Mouse (Mus musculus): ENCODE measurements around the gene Atp6v1g2. TPM values are rescaled to one million over a fixed set of nuclear protein-coding genes. Genes with fewer than 3 reads are reported as not detected.

Atp6v1g2 gene
- total and polyA plus RNA-seq, 3 experiments = 2.4 to 5.0 (median 3.2) TPM

- ATAC-seq (ENCODE audit: extremely low read depth, insufficient number of reproducible peaks, low FRiP score, poor library complexity, severe bottlenecking) (no peak), DNase-seq (ENCODE audit: low spot score) (peak; percentile 63)
- Histone ChIP-seq H3K4me3 (ENCODE audit: low read depth, low read length) (peak overlapping the region; percentile 63; the same call in 1 of the 2 replicates), H3K27me3 (ENCODE audit: insufficient read depth, low read length) (peaks cover 47% of the 10 kb centered on the region), H3K4me1 (ENCODE audit: insufficient read depth, low read depth, low read length) (peaks cover 56% of the 10 kb centered on the region), H3K9me3 (replicated peaks) (no peaks in the 10 kb centered on the region; the same call in 1 of the 2 replicates), H3K36me3 (replicated peaks) (no peaks in the 10 kb centered on the region)
- TF ChIP-seq GATA2 (IDR thresholded peaks at IDR 0.05; ENCODE audit: borderline replicate concordance, low read depth, low read length) (no peak), GATA1 (IDR thresholded peaks at IDR 0.05; ENCODE audit: borderline replicate concordance, low read length) (no peak), CTCF (IDR thresholded peaks at IDR 0.05; ENCODE audit: low read depth, low read length) (peak; percentile 74), TAL1 (conservative IDR thresholded peaks at IDR 0.05; ENCODE audit: low read depth, low read length) (no peak), POLR2AphosphoS5 (IDR thresholded peaks at IDR 0.05; ENCODE audit: insufficient replicate concordance, low read depth, low read length) (no peak)
These were observed 37.7 kb upstream of the Atp6v1g2 start for GRCm38 (mm10) chr17:35195631-35196320.

- DNase-seq (ENCODE audit: low spot score) = no peak
- TF ChIP-seq GATA2 (IDR thresholded peaks at IDR 0.05; ENCODE audit: borderline replicate concordance, low read depth, low read length) = no peak
- TF ChIP-seq TAL1 (conservative IDR thresholded peaks at IDR 0.05; ENCODE audit: low read depth, low read length) = no peak
- TF ChIP-seq POLR2AphosphoS5 (IDR thresholded peaks at IDR 0.05; ENCODE audit: insufficient replicate concordance, low read depth, low read length) = no peak
- ATAC-seq (ENCODE audit: extremely low read depth, insufficient number of reproducible peaks, low FRiP score, poor library complexity, severe bottlenecking) = no peak
- H3K9me3 ChIP-seq (replicated peaks) = no peaks in the 10 kb centered on the region; the same call in 1 of the 2 replicates
- no peaks in the 10 kb centered on the region for H3K36me3 ChIP-seq (replicated peaks)
- peaks cover 60% of the 10 kb centered on the region for H3K4me1 ChIP-seq (ENCODE audit: insufficient read depth, low read depth, low read length)
- H3K27me3 ChIP-seq (ENCODE audit: insufficient read depth, low read length) = peaks cover 51% of the 10 kb centered on the region
- H3K4me3 ChIP-seq (ENCODE audit: low read depth, low read length) = no peak overlapping the region
These were observed 37.2 kb upstream of the Atp6v1g2 start for GRCm38 (mm10) chr17:35196321-35196641.

- TF ChIP-seq POLR2AphosphoS5 (IDR thresholded peaks at IDR 0.05; ENCODE audit: insufficient replicate concordance, low read depth, low read length) (no peak), GATA2 (IDR thresholded peaks at IDR 0.05; ENCODE audit: borderline replicate concordance, low read depth, low read length) (no peak), CTCF (IDR thresholded peaks at IDR 0.05; ENCODE audit: low read depth, low read length) (no peak), GATA1 (IDR thresholded peaks at IDR 0.05; ENCODE audit: borderline replicate concordance, low read length) (no peak), TAL1 (conservative IDR thresholded peaks at IDR 0.05; ENCODE audit: low read depth, low read length) (no peak)
- no peak for ATAC-seq (ENCODE audit: extremely low read depth, insufficient number of reproducible peaks, low FRiP score, poor library complexity, severe bottlenecking)
- Histone ChIP-seq H3K9me3 (replicated peaks) (no peaks in the 10 kb centered on the region; the same call in 1 of the 2 replicates), H3K27me3 (ENCODE audit: insufficient read depth, low read length) (peaks cover 60% of the 10 kb centered on the region), H3K4me3 (ENCODE audit: low read depth, low read length) (no peak overlapping the region), H3K36me3 (replicated peaks) (no peaks in the 10 kb centered on the region), H3K4me1 (ENCODE audit: insufficient read depth, low read depth, low read length) (peaks cover 65% of the 10 kb centered on the region)
- no peak for DNase-seq (ENCODE audit: low spot score)
These were observed 36.3 kb upstream of the Atp6v1g2 start for GRCm38 (mm10) chr17:35197126-35197525.

- ATAC-seq (ENCODE audit: extremely low read depth, insufficient number of reproducible peaks, low FRiP score, poor library complexity, severe bottlenecking) = no peak
These were observed 35.4 kb upstream of the Atp6v1g2 start for GRCm38 (mm10) chr17:35198029-35198428.

GRCm38 (mm10) chr17:35198946-35199345, 34.5 kb upstream of the Atp6v1g2 start:
- TF ChIP-seq GATA1 (IDR thresholded peaks at IDR 0.05; ENCODE audit: borderline replicate concordance, low read length) (no peak), GATA2 (IDR thresholded peaks at IDR 0.05; ENCODE audit: borderline replicate concordance, low read depth, low read length) (no peak), TAL1 (conservative IDR thresholded peaks at IDR 0.05; ENCODE audit: low read depth, low read length) (no peak), POLR2AphosphoS5 (IDR thresholded peaks at IDR 0.05; ENCODE audit: insufficient replicate concordance, low read depth, low read length) (no peak), CTCF (IDR thresholded peaks at IDR 0.05; ENCODE audit: low read depth, low read length) (no peak)
- H3K36me3 ChIP-seq (replicated peaks) = no peaks in the 10 kb centered on the region
- ATAC-seq (ENCODE audit: extremely low read depth, insufficient number of reproducible peaks, low FRiP score, poor library complexity, severe bottlenecking) (no peak), DNase-seq (ENCODE audit: low spot score) (no peak)
- no peak overlapping the region for H3K4me3 ChIP-seq (ENCODE audit: low read depth, low read length)
- peaks cover 77% of the 10 kb centered on the region for H3K27me3 ChIP-seq (ENCODE audit: insufficient read depth, low read length)
- H3K4me1 ChIP-seq (ENCODE audit: insufficient read depth, low read depth, low read length) = peaks cover 55% of the 10 kb centered on the region
- no peaks in the 10 kb centered on the region; the same call in 1 of the 2 replicates for H3K9me3 ChIP-seq (replicated peaks)

More at GRCm38 (mm10) chr17:35198029-35198428, 35.4 kb upstream of the Atp6v1g2 start:
- no peak for TF ChIP-seq POLR2AphosphoS5 (IDR thresholded peaks at IDR 0.05; ENCODE audit: insufficient replicate concordance, low read depth, low read length)
- no peak for TF ChIP-seq CTCF (IDR thresholded peaks at IDR 0.05; ENCODE audit: low read depth, low read length)
- TF ChIP-seq TAL1 (conservative IDR thresholded peaks at IDR 0.05; ENCODE audit: low read depth, low read length) = no peak
- no peak for TF ChIP-seq GATA1 (IDR thresholded peaks at IDR 0.05; ENCODE audit: borderline replicate concordance, low read length)
- TF ChIP-seq GATA2 (IDR thresholded peaks at IDR 0.05; ENCODE audit: borderline replicate concordance, low read depth, low read length) = no peak
- no peak for DNase-seq (ENCODE audit: low spot score)
- H3K4me1 ChIP-seq (ENCODE audit: insufficient read depth, low read depth, low read length) = peaks cover 63% of the 10 kb centered on the region
- no peaks in the 10 kb centered on the region for H3K36me3 ChIP-seq (replicated peaks)
- peaks cover 69% of the 10 kb centered on the region for H3K27me3 ChIP-seq (ENCODE audit: insufficient read depth, low read length)
- no peak overlapping the region for H3K4me3 ChIP-seq (ENCODE audit: low read depth, low read length)
- H3K9me3 ChIP-seq (replicated peaks) = no peaks in the 10 kb centered on the region; the same call in 1 of the 2 replicates

- Histone ChIP-seq H3K9me3 (replicated peaks) (no peaks in the 10 kb centered on the region; the same call in 1 of the 2 replicates), H3K36me3 (replicated peaks) (no peaks in the 10 kb centered on the region), H3K27me3 (ENCODE audit: insufficient read depth, low read length) (peaks cover 76% of the 10 kb centered on the region), H3K4me1 (ENCODE audit: insufficient read depth, low read depth, low read length) (peaks cover 46% of the 10 kb centered on the region), H3K4me3 (ENCODE audit: low read depth, low read length) (peak overlapping the region; percentile 53; the same call in 1 of the 2 replicates)
- DNase-seq (ENCODE audit: low spot score) = peak; percentile 84
- ATAC-seq (ENCODE audit: extremely low read depth, insufficient number of reproducible peaks, low FRiP score, poor library complexity, severe bottlenecking) = peak; percentile 69
- no peak for TF ChIP-seq GATA2 (IDR thresholded peaks at IDR 0.05; ENCODE audit: borderline replicate concordance, low read depth, low read length)
- no peak for TF ChIP-seq GATA1 (IDR thresholded peaks at IDR 0.05; ENCODE audit: borderline replicate concordance, low read length)
- TF ChIP-seq CTCF (IDR thresholded peaks at IDR 0.05; ENCODE audit: low read depth, low read length) = no peak
- no peak for TF ChIP-seq POLR2AphosphoS5 (IDR thresholded peaks at IDR 0.05; ENCODE audit: insufficient replicate concordance, low read depth, low read length)
- TF ChIP-seq TAL1 (conservative IDR thresholded peaks at IDR 0.05; ENCODE audit: low read depth, low read length) = no peak
These were observed 33.1 kb upstream of the Atp6v1g2 start for GRCm38 (mm10) chr17:35200398-35200797.

All from G1E (cell line).